Mouse (Mus musculus): ENCODE results near the gene Mtmr14. TPM values are rescaled to one million over a fixed set of nuclear protein-coding genes. Genes with fewer than 3 reads are reported as not detected.
A peak's percentile ranks its signal among the peaks of the same experiment; 100 is the strongest.

Gene Mtmr14
- 20.5 and 35.4 TPM in 2 replicates for total RNA-seq (2017)

- peak; percentile 98 for ATAC-seq (replicated peaks; ENCODE audit: low read depth, poor library complexity, severe bottlenecking)
These were observed at the start of gene Mtmr14 for GRCm38 (mm10) chr6:113237542-113238270. Gene Mtmr14, plus strand, starts transcription at chr6:113237843.

- ATAC-seq (replicated peaks; ENCODE audit: low read depth, poor library complexity, severe bottlenecking) = peak; percentile 76
These were observed 43.7 kb upstream of the Mtmr14 start for GRCm38 (mm10) chr6:113193765-113194460.

- 0 out of 2 replicates have a peak, but pooled peaks have one; percentile 13 for ATAC-seq (replicated peaks; ENCODE audit: low read depth, poor library complexity, severe bottlenecking)
These were observed 43.2 kb upstream of the Mtmr14 start for GRCm38 (mm10) chr6:113194517-113194840.

GRCm38 (mm10) chr6:113194841-113195595, 42.6 kb upstream of the Mtmr14 start, which contains the start of gene Lhfpl4:
Gene Lhfpl4, minus strand, starts transcription at chr6:113195384.
- ATAC-seq (replicated peaks; ENCODE audit: low read depth, poor library complexity, severe bottlenecking) = no peak

GRCm38 (mm10) chr6:113195596-113195992, 42.0 kb upstream of the Mtmr14 start:
- ATAC-seq (replicated peaks; ENCODE audit: low read depth, poor library complexity, severe bottlenecking) = no peak

GRCm38 (mm10) chr6:113216280-113216679, 21.4 kb upstream of the Mtmr14 start:
- no peak for ATAC-seq (replicated peaks; ENCODE audit: low read depth, poor library complexity, severe bottlenecking)

GRCm38 (mm10) chr6:113225798-113226197, 11.8 kb upstream of the Mtmr14 start:
- peak; percentile 81 for ATAC-seq (replicated peaks; ENCODE audit: low read depth, poor library complexity, severe bottlenecking)

- ATAC-seq (replicated peaks; ENCODE audit: low read depth, poor library complexity, severe bottlenecking) = peak; percentile 55; the same call in 1 of the 2 replicates
These were observed 10.9 kb upstream of the Mtmr14 start for GRCm38 (mm10) chr6:113226705-113227104.

GRCm38 (mm10) chr6:113235141-113235540, 2.5 kb upstream of the Mtmr14 start:
- no peak for ATAC-seq (replicated peaks; ENCODE audit: low read depth, poor library complexity, severe bottlenecking)

- ATAC-seq (replicated peaks; ENCODE audit: low read depth, poor library complexity, severe bottlenecking) = peak; percentile 34
These were observed 799 bp downstream of the Mtmr14 start for GRCm38 (mm10) chr6:113238442-113238841.

- no peak for ATAC-seq (replicated peaks; ENCODE audit: low read depth, poor library complexity, severe bottlenecking)
These were observed 5.1 kb downstream of the Mtmr14 start for GRCm38 (mm10) chr6:113242753-113243152.

GRCm38 (mm10) chr6:113245585-113245984, 7.9 kb downstream of the Mtmr14 start:
- peak; percentile 93 for ATAC-seq (replicated peaks; ENCODE audit: low read depth, poor library complexity, severe bottlenecking)

- no peak for ATAC-seq (replicated peaks; ENCODE audit: low read depth, poor library complexity, severe bottlenecking)
These were observed 13.1 kb downstream of the Mtmr14 start for GRCm38 (mm10) chr6:113250786-113251185.

GRCm38 (mm10) chr6:113251921-113252320, 14.3 kb downstream of the Mtmr14 start:
- no peak for ATAC-seq (replicated peaks; ENCODE audit: low read depth, poor library complexity, severe bottlenecking)

- no peak for ATAC-seq (replicated peaks; ENCODE audit: low read depth, poor library complexity, severe bottlenecking)
These were observed 17.3 kb downstream of the Mtmr14 start for GRCm38 (mm10) chr6:113254899-113255298.

GRCm38 (mm10) chr6:113261174-113261858, 23.7 kb downstream of the Mtmr14 start:
- peak; percentile 75 for ATAC-seq (replicated peaks; ENCODE audit: low read depth, poor library complexity, severe bottlenecking)

GRCm38 (mm10) chr6:113263531-113263930, 25.9 kb downstream of the Mtmr14 start:
- ATAC-seq (replicated peaks; ENCODE audit: low read depth, poor library complexity, severe bottlenecking) = no peak

GRCm38 (mm10) chr6:113264429-113264828, 26.8 kb downstream of the Mtmr14 start:
- no peak for ATAC-seq (replicated peaks; ENCODE audit: low read depth, poor library complexity, severe bottlenecking)

- ATAC-seq (replicated peaks; ENCODE audit: low read depth, poor library complexity, severe bottlenecking) = no peak
These were observed 29.5 kb downstream of the Mtmr14 start for GRCm38 (mm10) chr6:113266996-113267655.

GRCm38 (mm10) chr6:113267988-113268387, 30.3 kb downstream of the Mtmr14 start:
- no peak for ATAC-seq (replicated peaks; ENCODE audit: low read depth, poor library complexity, severe bottlenecking)
